Comparison of ENCODE assay signal across 18 mouse cellular contexts in the genomic region with DNA sequence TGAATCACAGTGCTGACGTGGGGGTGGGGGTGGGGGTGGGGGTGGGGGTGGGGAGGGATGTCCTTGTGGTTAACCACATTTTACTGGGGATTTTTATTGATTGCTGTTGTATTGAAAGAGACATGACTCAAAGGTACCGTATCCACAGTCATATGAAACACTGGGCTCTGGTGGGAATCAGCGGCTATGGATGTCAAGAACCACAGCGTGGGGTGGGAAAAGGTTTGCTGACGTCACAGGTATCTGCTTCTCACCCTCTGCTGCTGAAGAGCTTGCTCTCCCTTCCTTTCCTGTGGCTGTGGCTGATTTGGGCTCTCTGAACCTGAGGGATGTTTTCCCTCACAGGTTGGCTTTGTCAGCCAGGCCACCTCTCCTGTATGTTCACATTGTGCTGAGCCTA.
"Had no signal": no experiment of that assay in that cellular context is flagged by ENCODE, and none has a peak within 500 bp of the region (broad histone marks: within the 10 kb centered on the region; RNA-seq: fewer than 3 reads in every experiment).

No protein-coding gene starts in this region.

- H3K4me1 ChIP-seq: liver, embryonic 15.5 days; midbrain, embryonic 15.5 days had no signal

- H3K27ac ChIP-seq: liver, embryonic 15.5 days; midbrain, embryonic 13.5 days; midbrain, embryonic 15.5 days; neural tube, embryonic 15.5 days had no signal

- H3K27me3 ChIP-seq: liver, embryonic 15.5 days; midbrain, embryonic 13.5 days; midbrain, embryonic 15.5 days; neural tube, embryonic 13.5 days; neural tube, embryonic 15.5 days had no signal

- DNase-seq: liver, postnatal 0 days; lung, embryonic 14.5 days; lung, postnatal 10 days; lung, postnatal 4 days; retina, postnatal 1 day; right cerebral cortex, adult 18-20 months; right cerebral cortex, postnatal 25 days; right cerebral cortex, postnatal 4 days; spleen, adult 18-20 months; thymus, adult 18-20 months; thymus, postnatal 25 days; thymus, postnatal 4 days had no signal

- H3K4me2 ChIP-seq: liver, embryonic 15.5 days; lung, embryonic 14.5 days; midbrain, embryonic 11.5 days; midbrain, embryonic 13.5 days; midbrain, embryonic 15.5 days; neural tube, embryonic 13.5 days; neural tube, embryonic 15.5 days had no signal

- H3K4me3 ChIP-seq: liver, embryonic 15.5 days; midbrain, embryonic 13.5 days; midbrain, embryonic 15.5 days; neural tube, embryonic 13.5 days; neural tube, embryonic 15.5 days had no signal

- H3K9me3 ChIP-seq: liver, embryonic 15.5 days; midbrain, embryonic 13.5 days; midbrain, embryonic 15.5 days; neural tube, embryonic 13.5 days; neural tube, embryonic 15.5 days had no signal

- H3K36me3 ChIP-seq: liver, embryonic 15.5 days; midbrain, embryonic 13.5 days; midbrain, embryonic 15.5 days; neural tube, embryonic 13.5 days; neural tube, embryonic 15.5 days had no signal
